Mouse (Mus musculus) cerebellum, postnatal 36 days (tissue): ENCODE measurements at regions not wholly inside any gene's neighbourhood (a gene's known extent, or its start where the extent isn't known, plus 50 kb on each side); places are given as distances from the start of the nearest gene placed in this dataset.

Experiments
- DNase-seq, 2 experiments: peaks; one replicate each; pipeline ENCODE4 v3.0.0; 2021 to 2022; ENCODE audit warnings: mixed read lengths in 2 of 2

GRCm38 (mm10) chr2:166226929-166227328, 71.5 kb upstream of the Sulf2 start:
- no peak for DNase-seq

DNA sequence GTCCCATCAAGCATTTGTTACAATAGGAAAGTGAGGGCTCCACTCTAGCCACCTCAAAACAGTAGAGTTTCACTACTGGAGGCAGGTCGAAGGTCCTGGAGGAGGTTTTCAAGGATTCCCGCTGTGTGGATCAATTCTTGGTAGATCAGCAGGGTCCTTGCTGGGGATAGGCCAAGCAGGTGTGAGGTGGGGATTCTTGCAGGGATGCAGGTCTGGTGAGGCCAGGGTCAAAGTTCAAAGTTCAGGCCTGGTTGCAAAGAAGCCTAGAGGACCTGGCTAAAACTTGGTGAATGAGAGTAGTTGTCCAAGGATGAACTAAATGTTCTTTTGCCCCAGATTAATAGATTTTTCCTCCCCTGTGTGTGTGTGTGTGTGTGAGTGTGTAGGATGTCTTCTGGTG, 70.9 kb upstream of the Sulf2 start:
- no peak for DNase-seq

GRCm38 (mm10) chr2:166225354-166225753, 69.9 kb upstream of the Sulf2 start:
- no peak for DNase-seq

DNA sequence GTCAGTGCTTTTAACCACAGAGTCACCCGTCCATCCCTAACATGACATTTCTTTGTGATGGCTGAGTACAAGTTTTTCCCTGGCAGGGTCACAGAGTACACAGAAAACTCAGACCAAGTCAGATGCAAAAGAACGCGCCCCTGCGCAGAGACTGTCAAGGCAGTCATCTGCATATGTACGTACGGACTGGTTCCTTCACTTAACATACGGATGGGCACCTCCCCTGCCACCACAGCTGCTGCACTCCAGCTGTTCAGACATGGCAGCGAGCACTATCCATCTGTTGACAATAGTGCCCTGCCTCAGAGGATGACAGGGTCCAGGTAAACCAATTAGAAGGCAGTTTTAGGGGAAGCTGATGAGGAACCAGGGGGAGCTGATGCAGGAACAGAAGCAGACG, 63.3 kb upstream of the Sulf2 start:
- DNase-seq, result no peak

DNA sequence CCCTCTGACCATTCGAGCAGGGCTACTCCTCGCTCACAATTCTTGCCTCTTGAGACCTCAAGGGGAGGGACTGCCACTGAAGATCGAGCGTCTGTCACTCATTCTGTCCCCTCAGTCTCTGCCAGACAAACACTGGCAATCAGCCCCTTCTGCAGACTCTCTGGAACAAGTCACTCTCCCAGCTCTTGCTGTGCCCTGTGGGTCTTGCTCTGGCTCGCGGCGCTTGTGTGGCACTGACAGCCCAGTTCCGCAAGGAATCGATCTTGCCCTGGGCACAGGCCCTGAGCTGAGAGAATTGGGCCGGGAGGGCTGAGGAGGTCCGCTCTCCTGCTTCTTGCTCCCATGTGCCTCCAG, 61.0 kb upstream of the Sulf2 start:
- DNase-seq, result peak; percentile 12 to 19

GRCm38 (mm10) chr2:166215610-166216511, 60.4 kb upstream of the Sulf2 start:
- peak; percentile 18 to 20 for DNase-seq

DNA sequence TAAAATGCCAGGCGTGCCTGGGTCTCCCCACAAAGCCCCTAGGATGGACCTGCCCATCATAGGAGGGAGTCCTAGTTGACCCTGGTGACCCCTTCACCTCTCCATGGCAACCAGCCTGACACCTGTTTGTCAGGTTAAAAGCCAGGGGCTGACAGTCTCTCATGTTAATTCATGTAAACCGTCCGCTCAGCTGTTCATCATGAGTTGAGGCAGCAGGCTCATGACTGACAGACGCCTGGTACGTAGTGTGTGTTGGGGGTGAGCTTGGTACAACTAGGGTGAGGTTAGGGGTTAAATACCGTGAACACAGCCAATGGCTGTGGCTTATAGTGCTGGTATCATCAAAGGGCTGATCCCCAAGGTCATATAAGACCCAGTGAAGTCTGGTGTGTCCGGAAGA, 59.7 kb upstream of the Sulf2 start:
- no peak for DNase-seq

DNA sequence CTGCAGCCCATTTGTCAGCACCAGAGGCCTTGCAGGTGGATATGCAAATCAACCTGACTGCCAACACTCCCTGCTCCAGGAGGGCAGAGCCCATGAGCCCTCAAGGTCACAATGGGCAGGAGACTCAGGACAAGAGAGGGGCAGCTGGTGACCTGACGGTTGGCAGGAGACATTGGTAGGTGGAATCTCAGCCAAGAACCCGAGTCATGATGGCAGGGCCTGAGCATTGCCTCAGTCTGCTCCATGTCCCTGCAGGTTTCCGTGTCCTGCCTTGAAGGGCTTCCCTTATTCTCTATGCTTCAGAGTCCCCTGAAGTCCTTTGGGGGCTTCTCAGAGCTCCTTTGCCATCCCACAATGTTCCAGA, 51.7 kb upstream of the Sulf2 start:
- DNase-seq, result peak; percentile 14 to 15

- peak; percentile 29 to 40 for DNase-seq
Measured at GRCm38 (mm10) chr2:166206396-166207144, 51.1 kb upstream of the Sulf2 start.
